Mouse (Mus musculus) WW6 (cell line): ENCODE measurements at regions not wholly inside any gene's neighbourhood (a gene's known extent, or its start where the extent isn't known, plus 50 kb on each side); places are given as distances from the start of the nearest gene placed in this dataset.

Source experiments
- DNase-seq: peaks from one replicate; pipeline ENCODE4 v3.0.0-alpha.2; 2013; ENCODE audit warnings: low read depth, low spot score

- DNase-seq = no peak
These were observed 614.7 kb upstream of the Lingo2 start for GRCm38 (mm10) chr4:37566226-37566625.

GRCm38 (mm10) chr4:37560209-37560608, 608.7 kb upstream of the Lingo2 start:
- DNase-seq = peak; percentile 11

- DNase-seq = no peak
These were observed 594.5 kb upstream of the Lingo2 start for GRCm38 (mm10) chr4:37546001-37546400.

GRCm38 (mm10) chr4:37507732-37508131, 556.2 kb upstream of the Lingo2 start:
- DNase-seq = no peak
